Mouse (Mus musculus): Measurements from ENCODE around the gene Stxbp4.

Gene Stxbp4

GRCm38 (mm10) chr11:90464046-90464595, 173.8 kb downstream of the Stxbp4 start:
- no peak for DNase-seq (ENCODE audit: low spot score)

DNA sequence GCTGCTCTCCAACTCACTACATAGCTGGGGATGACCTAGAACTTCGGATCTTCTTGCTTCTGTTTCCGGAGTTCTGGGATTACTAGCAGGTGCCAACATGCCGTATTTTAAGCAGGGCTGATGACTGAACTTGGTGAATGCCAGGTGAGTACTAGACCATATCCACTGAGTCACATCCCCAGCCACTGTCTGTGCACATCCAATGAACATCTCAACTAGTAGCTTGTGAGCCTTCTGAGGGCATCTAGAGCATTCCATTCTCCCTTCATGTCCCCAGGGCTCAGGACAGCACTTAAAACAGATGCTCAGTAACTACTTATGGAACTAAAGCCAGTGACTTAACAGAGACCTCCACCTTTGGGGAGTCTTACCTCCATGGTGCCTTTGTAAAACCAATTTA, 177.4 kb downstream of the Stxbp4 start:
- DNase-seq (ENCODE audit: low spot score): no peak

DNA sequence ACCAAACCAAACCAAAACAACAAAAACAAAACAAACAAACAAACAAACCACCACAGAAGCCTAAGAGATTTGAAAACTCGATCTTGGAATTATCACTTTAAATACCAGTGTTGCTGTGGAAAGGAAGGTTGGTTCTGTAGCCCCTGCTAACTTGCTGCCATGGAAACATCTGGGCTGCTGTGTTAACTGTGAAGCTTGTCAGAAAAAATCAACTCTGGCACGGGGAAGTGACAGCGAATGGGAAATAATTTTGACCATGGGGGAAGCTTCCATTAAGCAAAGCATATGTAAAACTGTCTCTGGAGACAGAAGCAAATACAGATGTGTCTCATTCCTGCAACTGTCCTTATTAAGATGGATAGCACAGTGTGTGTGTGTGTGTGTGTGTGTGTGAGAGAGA, 185.8 kb downstream of the Stxbp4 start:
- DNase-seq (ENCODE audit: low spot score): no peak

DNA sequence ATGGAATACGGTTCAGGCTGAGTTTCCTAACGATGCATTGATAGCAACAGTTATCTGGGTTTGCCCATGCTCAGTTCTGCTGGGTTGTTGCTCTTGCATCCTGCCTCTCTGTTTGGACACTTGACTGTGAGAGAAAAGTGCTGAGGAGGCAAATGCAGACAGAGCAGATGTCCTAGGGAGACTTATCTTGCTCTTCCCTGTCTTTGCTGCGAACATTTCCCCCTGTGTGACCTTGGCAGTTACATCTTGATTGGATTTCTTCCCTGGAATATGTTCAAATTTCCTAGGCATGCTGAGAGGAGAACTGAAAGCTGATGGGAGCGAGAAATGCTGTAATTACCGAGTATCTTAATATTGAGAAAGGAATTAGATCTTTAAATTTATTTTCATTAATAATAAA, 186.4 kb downstream of the Stxbp4 start:
- DNase-seq (ENCODE audit: low spot score): no peak

GRCm38 (mm10) chr11:90442462-90442861, 195.4 kb downstream of the Stxbp4 start:
- no peak for DNase-seq (ENCODE audit: low spot score)

DNA sequence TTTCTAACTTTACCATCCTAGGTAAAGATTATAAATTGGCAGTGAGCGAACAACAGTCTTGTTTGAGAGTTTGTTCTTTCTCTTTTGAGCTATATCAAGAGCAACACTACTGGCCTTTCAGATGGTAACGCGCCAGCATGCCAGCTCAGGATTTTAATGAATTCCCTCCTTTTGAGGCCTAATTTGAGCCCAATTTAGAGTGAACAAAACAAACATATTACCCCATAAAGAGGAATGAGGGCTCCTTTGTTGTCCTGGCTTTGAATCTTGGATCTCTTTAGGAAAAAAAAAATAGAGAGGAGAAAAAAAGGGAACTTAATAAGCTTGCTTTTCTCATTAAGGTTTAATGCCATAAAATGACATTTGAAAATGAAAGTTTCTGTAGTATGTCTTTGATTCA, 197.0 kb downstream of the Stxbp4 start:
- DNase-seq (ENCODE audit: low spot score): no peak

GRCm38 (mm10) chr11:90438768-90439167, 199.1 kb downstream of the Stxbp4 start:
- DNase-seq (ENCODE audit: low spot score): no peak

Measured in layer of hippocampus, adult 9-10 months (tissue).